Mouse (Mus musculus) erythroblast, embryonic 14.5 days (primary cell): ENCODE data around the gene Pkd2.

ENCODE experiments used
- GATA1 ChIP-seq: IDR thresholded peaks from 2 replicates; pipeline ENCODE4 v1.6.1; 2012; ENCODE audit warnings: low read length, inconsistent platforms, mixed read lengths
- TAL1 ChIP-seq: IDR thresholded peaks from 3 replicates; pipeline ENCODE4 v1.6.1; 2012; ENCODE audit warnings: low read length, inconsistent platforms, mixed read lengths

GRCm38 (mm10) chr5:104465731-104466130, 6.5 kb downstream of the Pkd2 start:
- TF ChIP-seq GATA1 = no peak
- TF ChIP-seq TAL1 = no peak
